Mouse (Mus musculus): ENCODE measurements around the gene Zfp663. TPM values are rescaled to one million over a fixed set of nuclear protein-coding genes. Genes with fewer than 3 reads are reported as not detected.

Zfp663 gene
- total RNA-seq, 2 experiments from 2014 or later = 0.59 to 0.79 TPM

GRCm38 (mm10) chr2:165303354-165304012, 65.0 kb downstream of the Zfp663 start:
- no peak for DNase-seq (ENCODE audit: extremely low spot score in 1 of 2, low spot score in 2 of 2)
- intact Hi-C loops (cut with DNase I) = no loop called here

GRCm38 (mm10) chr2:165301409-165301808, 67.1 kb downstream of the Zfp663 start:
- DNase-seq (ENCODE audit: extremely low spot score in 1 of 2, low spot score in 2 of 2) = no peak
- intact Hi-C loops (cut with DNase I) = no loop called here

Other genes with a start within 250 kb of the Zfp663 start
- 10 to 100 TPM; 20.4 to 23.1 TPM for gene Cdh22, start 133.9 kb downstream of the Zfp663 start, total RNA-seq (2021)
- 10 to 100 TPM; 44.4 to 49.3 TPM for gene Slc35c2, start 80.9 kb downstream of the Zfp663 start, total RNA-seq (2021)
- gene Elmo2, start 42.2 kb downstream of the Zfp663 start, total RNA-seq (2021) = 100 to 1,000 TPM; 102 to 104 TPM
- gene Zfp334, start 19.5 kb upstream of the Zfp663 start, total RNA-seq (2021) = 10 to 100 TPM; 11.9 to 13.2 TPM
- not detected for gene Ocstamp, start 31.7 kb upstream of the Zfp663 start, total RNA-seq (2021)
- 10 to 100 TPM; 18.7 to 19.9 TPM for gene Slc13a3, start 104.5 kb upstream of the Zfp663 start, total RNA-seq (2021)
- gene Trp53rka, start 124.6 kb upstream of the Zfp663 start, total RNA-seq (2021) = 10 to 100 TPM; 21.7 to 22.8 TPM
- 1 to 10 TPM; 1.6 to 1.9 TPM for gene Slc2a10, start 135.1 kb upstream of the Zfp663 start, total RNA-seq (2021)
- 1 to 10 TPM; 5.4 to 6.8 TPM for gene Eya2, start 226.3 kb upstream of the Zfp663 start, total RNA-seq (2021)